Mouse (Mus musculus) mouse trophoblast stem cell (cell line): ENCODE data around the gene Mex3a.

Experiments used
- in situ Hi-C, 2 experiments: fragments of 300-500 bp; cut with MseI, MboI; formaldehyde crosslinking; loops; 2 replicates in 1 of 2; 3 replicates in 1 of 2; pipeline ENCODE4 v1.15.1; 2025

Gene Mex3a

DNA sequence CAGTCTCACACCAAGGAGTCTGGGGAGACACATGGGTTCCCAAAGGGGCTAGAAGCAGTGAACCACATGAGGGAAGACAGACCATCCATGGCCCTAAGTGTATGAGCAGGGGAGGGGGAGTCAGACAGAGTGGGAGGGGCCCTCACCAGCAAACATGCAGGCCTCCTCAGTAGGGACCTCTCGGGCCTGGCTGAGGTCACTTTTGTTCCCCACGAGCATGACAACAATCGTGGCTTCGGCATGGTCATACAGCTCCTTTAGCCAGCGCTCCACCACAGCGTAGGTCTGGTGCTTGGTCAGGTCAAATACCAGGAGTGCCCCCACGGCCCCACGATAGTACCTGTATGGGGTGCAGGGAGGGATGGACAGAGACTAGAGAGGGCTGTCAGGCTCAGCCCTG, 11.0 kb downstream of the Mex3a start:
- in situ Hi-C loops = no loop called here

DNA sequence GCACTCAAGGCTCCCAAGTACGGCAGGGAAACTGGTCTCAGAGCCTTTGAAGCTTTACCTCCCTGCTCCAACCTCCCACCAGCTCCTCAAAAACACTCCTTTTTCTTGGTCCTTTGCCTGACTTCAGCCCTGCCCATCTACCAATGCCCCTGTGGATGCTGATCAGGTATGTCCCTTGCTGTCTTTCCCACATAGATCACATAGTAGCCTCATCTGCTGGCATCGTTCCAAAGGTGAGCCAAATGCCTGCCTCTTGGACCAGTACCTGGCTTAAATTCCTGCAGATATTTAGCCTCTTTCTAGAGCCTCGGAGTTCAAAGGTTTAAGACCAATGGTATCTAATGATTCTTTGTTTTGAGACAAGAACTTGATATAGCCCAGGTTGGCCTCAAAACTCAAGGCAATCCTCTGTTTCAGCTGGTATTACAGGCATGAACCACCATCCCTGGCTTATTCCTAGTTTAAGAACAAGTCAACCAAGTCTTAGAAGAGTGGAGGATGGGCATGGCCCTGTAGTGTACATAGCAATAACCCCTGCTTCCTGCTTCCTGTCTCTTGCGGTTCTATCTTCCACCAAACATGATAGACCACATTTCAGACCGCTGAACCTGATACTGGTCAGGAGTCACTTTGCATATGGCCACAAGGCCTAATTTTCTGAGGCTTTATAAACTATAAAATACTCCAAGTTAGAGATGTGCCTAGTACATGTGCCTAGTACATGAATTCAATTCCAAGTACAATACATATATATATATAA, 11.6 kb downstream of the Mex3a start:
- in situ Hi-C loops = no loop called here

- in situ Hi-C loops = no loop called here
Observed at GRCm38 (mm10) chr3:88544514-88544913, 12.3 kb downstream of the Mex3a start.

GRCm38 (mm10) chr3:88544955-88545591, 12.9 kb downstream of the Mex3a start:
- in situ Hi-C loops = no loop called here

DNA sequence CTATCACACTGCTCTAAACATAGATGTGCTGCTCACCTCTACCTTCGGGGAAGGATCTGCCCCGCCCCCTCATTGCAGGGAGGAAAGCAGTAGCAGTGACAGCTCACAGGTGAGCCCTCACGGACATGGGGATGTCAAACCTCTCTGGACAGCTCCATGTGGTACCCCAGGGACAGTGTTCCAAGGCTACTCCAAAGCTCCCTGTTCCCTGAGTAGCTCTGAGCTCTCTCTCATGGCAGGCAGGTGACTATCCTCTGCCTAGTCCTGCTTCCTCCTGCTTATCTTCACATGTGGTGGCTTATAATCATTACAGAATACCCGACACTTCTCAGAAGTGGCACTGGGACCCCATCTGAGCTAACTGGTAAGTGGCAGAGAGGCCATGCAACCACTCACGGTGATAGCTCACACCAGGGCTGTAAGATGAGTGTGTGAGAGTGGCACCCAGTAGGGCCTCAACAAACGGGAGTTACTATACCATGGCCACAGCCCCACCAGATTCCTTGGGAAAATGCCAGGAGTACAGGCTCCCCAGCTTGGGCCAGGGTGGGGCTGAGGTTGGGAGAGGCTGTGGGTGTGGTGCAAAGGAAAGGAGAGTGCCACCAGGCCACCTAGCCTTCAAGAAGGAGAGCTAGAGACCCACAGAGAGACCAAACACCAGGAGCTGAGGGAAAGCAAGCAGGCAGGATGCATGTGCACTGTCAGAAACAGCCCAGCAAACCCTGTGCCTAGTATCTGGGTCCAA, 14.7 kb downstream of the Mex3a start:
- in situ Hi-C loops = no loop called here

DNA sequence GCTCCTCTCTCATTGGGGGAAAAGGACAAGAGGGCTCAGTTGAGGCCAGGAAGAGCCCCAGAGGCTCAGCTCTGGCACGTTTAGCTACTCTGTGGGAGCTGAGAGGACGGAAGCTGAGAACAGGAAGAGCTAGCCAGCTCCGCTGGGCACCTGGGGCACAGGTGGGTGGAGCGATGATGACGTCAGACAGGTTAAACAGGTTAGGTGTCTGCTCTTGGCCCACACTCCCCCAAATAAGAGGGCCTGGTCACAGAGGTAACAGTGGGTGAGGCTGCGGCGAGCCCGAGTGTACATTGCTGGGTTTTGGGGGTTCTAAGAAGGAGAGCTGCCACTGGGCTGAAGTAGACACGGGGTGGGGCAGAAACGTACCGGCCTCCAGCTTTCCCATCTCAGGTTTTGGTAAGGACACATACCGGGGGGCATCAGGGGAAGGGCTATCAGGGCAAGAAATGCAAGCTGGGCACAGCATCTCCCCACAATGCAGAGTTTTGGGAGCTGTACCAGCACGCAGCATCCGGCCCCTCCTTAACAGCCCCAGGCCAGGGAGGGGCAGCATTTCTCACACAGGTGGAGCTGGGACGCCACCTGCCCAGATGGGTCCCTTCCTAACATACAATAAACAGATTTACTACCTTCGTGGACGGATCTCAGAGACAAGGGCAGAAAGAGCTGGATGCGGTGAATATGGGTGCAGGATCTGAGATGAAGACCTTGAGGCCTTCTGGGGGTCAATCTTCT, 16.2 kb downstream of the Mex3a start, which contains the start of gene Rab25:
TSS of gene Rab25 (minus strand) at position 121 of the 738 bp plus-strand sequence.
- in situ Hi-C loops = no loop called here

- in situ Hi-C loops = no loop called here
Observed at GRCm38 (mm10) chr3:88551586-88551985, 19.4 kb downstream of the Mex3a start.

DNA sequence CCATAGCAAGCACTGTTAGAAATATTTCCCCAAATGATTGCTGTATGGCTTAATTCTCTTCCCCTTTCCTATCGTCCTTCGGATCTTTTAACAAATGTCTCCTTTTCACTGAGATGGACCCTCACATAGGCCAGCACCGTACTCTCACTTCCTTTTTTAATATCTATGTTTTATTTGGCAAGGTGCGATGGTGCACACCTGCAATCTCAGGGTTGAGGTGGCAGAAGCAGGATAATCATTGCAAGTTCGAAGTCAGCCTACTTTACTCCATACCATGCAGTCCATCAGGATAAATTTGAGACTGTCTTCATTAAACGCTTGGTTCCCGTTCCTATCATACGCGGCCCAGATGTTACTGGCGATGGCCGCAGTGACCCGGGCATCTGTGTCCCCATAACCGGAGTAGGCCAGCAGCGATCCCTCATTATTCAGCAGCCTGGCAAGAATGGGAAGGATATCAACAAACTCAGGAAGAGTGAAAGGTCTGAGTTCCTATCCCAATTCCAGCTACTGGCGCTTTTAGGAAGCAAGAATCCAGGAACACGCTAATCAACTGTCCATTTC, 20.0 kb downstream of the Mex3a start:
- in situ Hi-C loops = no loop called here

GRCm38 (mm10) chr3:88552676-88553524, 20.7 kb downstream of the Mex3a start, which contains the start of gene Lamtor2:
Gene Lamtor2 (minus strand): TSS chr3:88553074.
- in situ Hi-C loops = no loop called here

GRCm38 (mm10) chr3:88553525-88553879, 21.3 kb downstream of the Mex3a start, which contains the start of gene Ubqln4:
Gene Ubqln4 (plus strand): TSS chr3:88553758.
- in situ Hi-C loops = no loop called here

DNA sequence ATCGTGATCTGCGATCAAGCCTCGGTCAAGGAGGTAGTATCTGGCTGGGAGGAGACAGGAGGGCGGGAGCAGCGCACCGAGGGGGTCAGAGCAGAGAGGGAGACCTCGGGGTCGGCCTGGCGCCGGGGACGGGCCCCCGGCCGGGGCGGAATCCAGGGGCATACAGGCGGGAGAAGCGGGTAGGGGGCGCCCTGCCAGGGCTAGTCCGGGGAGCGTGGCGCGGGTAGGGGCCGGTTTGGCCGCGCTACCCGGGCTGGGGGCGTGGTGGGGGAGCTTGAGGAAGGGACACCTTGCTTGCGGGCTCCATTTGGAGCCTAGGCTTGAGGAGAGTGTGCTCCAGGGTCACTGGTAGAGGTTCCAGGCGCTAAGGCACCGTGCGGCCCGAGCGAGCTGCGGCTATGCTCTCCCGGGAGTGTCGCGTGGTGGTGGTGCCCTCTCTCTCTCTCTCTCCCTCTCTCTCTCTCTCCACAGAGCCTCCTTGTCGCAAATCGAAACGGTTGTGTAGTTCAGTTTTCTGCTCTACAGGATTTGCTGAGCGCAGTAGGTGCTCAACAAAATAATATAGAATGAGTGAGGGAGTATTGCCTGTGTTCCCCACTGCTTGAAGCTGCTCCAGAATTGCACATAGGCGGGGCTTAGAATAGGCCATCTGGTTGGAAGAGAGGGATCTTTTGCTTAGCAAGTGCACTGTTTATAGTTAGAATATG, 21.8 kb downstream of the Mex3a start:
- in situ Hi-C loops = no loop called here

GRCm38 (mm10) chr3:88555069-88555605, 22.9 kb downstream of the Mex3a start:
- in situ Hi-C loops = no loop called here

GRCm38 (mm10) chr3:88555731-88556130, 23.5 kb downstream of the Mex3a start:
- in situ Hi-C loops = no loop called here

DNA sequence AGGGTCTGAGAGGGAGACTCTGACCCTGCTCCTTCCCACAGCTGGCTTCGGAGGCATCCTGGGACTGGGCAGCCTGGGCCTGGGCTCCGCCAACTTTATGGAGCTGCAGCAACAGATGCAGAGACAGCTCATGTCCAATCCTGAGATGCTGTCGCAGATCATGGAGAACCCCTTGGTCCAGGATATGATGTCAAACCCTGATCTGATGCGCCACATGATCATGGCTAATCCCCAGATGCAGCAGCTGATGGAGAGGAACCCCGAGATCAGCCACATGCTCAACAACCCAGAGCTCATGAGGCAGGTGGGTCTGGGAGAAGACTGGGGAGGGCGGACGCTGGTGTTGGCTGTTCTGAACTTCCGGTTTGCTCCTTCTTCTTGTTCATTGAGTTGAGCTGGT, 24.4 kb downstream of the Mex3a start:
- in situ Hi-C loops = no loop called here

GRCm38 (mm10) chr3:88559596-88559995, 27.4 kb downstream of the Mex3a start:
- in situ Hi-C loops = no loop called here

DNA sequence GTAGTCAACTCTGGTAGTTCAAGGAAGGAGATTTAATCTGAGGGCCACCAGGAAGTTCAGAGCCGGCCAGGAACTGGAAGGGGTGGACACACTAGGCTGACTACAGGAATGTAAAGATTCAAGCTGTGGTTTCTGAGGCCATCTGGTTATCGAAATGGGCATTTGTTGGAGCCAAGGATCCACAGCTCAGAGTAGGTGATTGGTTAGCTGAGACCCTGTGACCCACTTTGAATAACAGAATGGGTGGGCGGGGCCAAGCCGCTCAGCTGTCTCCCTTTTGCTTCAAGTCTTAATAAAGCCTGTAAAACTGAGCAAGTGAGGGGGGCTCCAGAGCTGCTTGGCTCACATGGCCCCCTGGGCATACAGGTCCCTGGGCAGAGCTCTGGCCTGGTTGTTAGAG, 29.8 kb downstream of the Mex3a start:
- in situ Hi-C loops = no loop called here

DNA sequence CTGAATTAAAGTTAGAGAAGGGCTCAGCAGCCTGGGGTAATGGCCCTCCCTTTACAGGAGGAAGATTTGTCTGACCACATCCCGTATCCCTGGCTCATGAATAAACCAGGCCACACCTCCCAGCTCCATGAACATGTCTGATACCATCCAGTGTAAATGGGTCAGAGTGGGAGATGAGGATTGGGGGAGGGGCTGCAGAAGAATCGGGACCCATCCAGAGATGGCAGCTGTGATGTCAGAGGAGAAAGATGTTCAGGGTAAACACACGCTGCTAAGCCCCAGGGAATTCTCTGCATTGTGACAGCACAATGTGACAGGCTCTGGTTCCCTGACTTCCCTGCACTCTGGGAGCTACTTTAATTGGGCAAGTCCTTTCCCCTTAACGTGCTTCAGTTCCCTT, 31.2 kb downstream of the Mex3a start:
- in situ Hi-C loops = no loop called here

GRCm38 (mm10) chr3:88563966-88564365, 31.8 kb downstream of the Mex3a start:
- in situ Hi-C loops = no loop called here

DNA sequence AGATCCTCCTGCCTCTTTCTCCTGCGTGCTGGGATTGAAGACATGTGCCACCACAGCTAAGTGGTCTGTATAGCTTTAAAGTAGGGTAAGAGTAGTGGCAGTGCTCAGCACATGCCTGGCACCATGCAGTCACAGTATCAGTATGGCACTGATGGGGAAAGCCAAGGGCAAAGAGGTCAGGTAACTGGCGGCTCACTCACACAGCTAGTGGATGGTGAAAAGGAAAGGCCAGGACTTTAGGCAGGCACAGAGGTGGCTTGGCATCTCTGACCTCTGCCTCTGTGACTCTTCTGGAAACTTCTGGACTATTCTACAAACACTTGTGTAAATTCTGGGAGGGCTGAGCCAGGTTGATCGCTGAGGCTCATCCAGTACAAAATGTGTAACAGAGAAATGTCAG, 33.9 kb downstream of the Mex3a start:
- in situ Hi-C loops = no loop called here
